ENCODE assay signal across 8 mouse cellular contexts in the genomic region with DNA sequence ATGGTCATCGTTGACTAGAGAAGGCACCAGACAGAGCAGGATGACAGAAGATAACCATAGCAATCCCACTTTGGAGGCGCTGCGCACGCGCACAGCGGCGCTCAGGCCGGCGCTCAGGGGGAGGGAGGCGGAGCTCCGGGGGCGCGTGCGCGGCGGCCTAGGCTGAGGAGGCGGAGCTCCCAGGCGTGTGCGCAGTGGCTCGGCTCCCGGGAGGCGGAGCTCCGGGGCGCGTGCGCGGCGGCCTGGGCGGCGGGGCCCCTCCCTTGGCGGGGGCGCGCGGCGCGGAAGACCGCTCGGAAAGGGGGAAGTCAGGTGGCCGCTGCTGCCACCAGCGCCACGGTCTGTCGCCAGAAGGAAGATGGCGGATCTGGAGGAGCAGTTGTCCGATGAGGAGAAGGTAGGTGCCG. TPM values are rescaled to one million over a fixed set of nuclear protein-coding genes. Genes with fewer than 3 reads are reported as not detected.
DNase-seq lines count a peak whose midpoint lies in the region; ATAC-seq lines count a peak whose summit lies in the region.

No protein-coding gene starts in this region.

- H3K4me1 ChIP-seq in embryonic facial prominence, embryonic 14.5 days (ENCODE audit: control insufficient read depth, insufficient read depth, low read length) = peaks cover 10% of the 10 kb centered on the region; the same call in 1 of the 2 replicates
- H3K4me1 ChIP-seq in kidney, embryonic 14.5 days (ENCODE audit: control insufficient read depth, insufficient read depth, low read length) = no peaks in the 10 kb centered on the region
- H3K4me1 ChIP-seq in limb, embryonic 15.5 days = peaks cover 2% of the 10 kb centered on the region; the same call in 1 of the 2 replicates

- peak overlapping the region; percentile 99 for H3K9ac ChIP-seq in embryonic facial prominence, embryonic 14.5 days (ENCODE audit: low read depth, low read length)
- H3K9ac ChIP-seq in kidney, embryonic 14.5 days (ENCODE audit: low read depth, low read length) = peak overlapping the region; percentile 98
- H3K9ac ChIP-seq in limb, embryonic 15.5 days = peak overlapping the region; percentile 88

- under 1% methylated on average over 21 of the region's 45 CpGs for WGBS in embryonic facial prominence, embryonic 14.5 days
- under 1% methylated on average over 29 of the region's 45 CpGs for WGBS in kidney, embryonic 14.5 days
- WGBS in limb, embryonic 15.5 days = under 1% methylated on average over 37 of the region's 45 CpGs

- H3K9me3 ChIP-seq in embryonic facial prominence, embryonic 14.5 days (ENCODE audit: control insufficient read depth, low read length) = 0 out of 2 replicates have a peak, but pooled peaks cover 3% of the 10 kb centered on the region
- H3K9me3 ChIP-seq in kidney, embryonic 14.5 days (ENCODE audit: control insufficient read depth, low read length) = no peaks in the 10 kb centered on the region
- no peaks in the 10 kb centered on the region for H3K9me3 ChIP-seq in limb, embryonic 15.5 days

- no peaks in the 10 kb centered on the region for H3K36me3 ChIP-seq in embryonic facial prominence, embryonic 14.5 days (ENCODE audit: control insufficient read depth, insufficient read depth, low read length)
- no peaks in the 10 kb centered on the region for H3K36me3 ChIP-seq in kidney, embryonic 14.5 days (ENCODE audit: control insufficient read depth, insufficient read depth, low read length)
- H3K36me3 ChIP-seq in limb, embryonic 15.5 days = no peaks in the 10 kb centered on the region

- ATAC-seq in embryonic facial prominence, embryonic 14.5 days (ENCODE audit: low read depth) = peak; percentile 94
- ATAC-seq in kidney, embryonic 14.5 days (ENCODE audit: low FRiP score, low TSS enrichment) = peak; percentile 98
- ATAC-seq in limb, embryonic 15.5 days (ENCODE audit: insufficient number of reproducible peaks, low FRiP score, low TSS enrichment, low read depth) = peak; percentile 96

- peak overlapping the region; percentile 65 for H3K4me2 ChIP-seq in embryonic facial prominence, embryonic 14.5 days (ENCODE audit: low read depth, low read length)
- H3K4me2 ChIP-seq in kidney, embryonic 14.5 days (replicated peaks; ENCODE audit: low read depth, low read length) = peak overlapping the region; percentile 51
- peak overlapping the region; percentile 57 for H3K4me2 ChIP-seq in limb, embryonic 15.5 days

- H3K27ac ChIP-seq in embryonic facial prominence, embryonic 14.5 days (replicated peaks; ENCODE audit: low read depth, low read length) = peak overlapping the region; percentile 95
- peak overlapping the region; percentile 94 for H3K27ac ChIP-seq in kidney, embryonic 14.5 days (ENCODE audit: low read depth, low read length)
- peak overlapping the region; percentile 94 for H3K27ac ChIP-seq in limb, embryonic 15.5 days

- H3K27me3 ChIP-seq in embryonic facial prominence, embryonic 14.5 days (replicated peaks; ENCODE audit: control insufficient read depth, insufficient read depth, low read length) = no peaks in the 10 kb centered on the region
- H3K27me3 ChIP-seq in kidney, embryonic 14.5 days (ENCODE audit: control insufficient read depth, insufficient read depth, low read length) = no peaks in the 10 kb centered on the region
- H3K27me3 ChIP-seq in limb, embryonic 15.5 days = no peaks in the 10 kb centered on the region

- H3K4me3 ChIP-seq in embryonic facial prominence, embryonic 14.5 days (ENCODE audit: low read depth, low read length) = peak overlapping the region; percentile 92
- H3K4me3 ChIP-seq in kidney, embryonic 14.5 days (ENCODE audit: low read length) = peak overlapping the region; percentile 84
- peak overlapping the region; percentile 81 for H3K4me3 ChIP-seq in limb, embryonic 15.5 days

- DNase-seq in 3T3-L1 (ENCODE audit: low read depth, low spot score) = peak; percentile 93
- peak; percentile 88 to 95 for DNase-seq in adrenal gland, postnatal 4 days (ENCODE audit: low spot score in 2 of 2)
- DNase-seq in embryonic facial prominence, embryonic 14.5 days (ENCODE audit: low spot score) = peak; percentile 96
- peak; percentile 95 to 96 for DNase-seq in heart, adult 9 months (ENCODE audit: low spot score in 2 of 2)
- DNase-seq in monocyte, adult 2 months (ENCODE audit: low read depth in 1 of 2, low spot score in 2 of 2) = peak; percentile 92 to 95
- DNase-seq in spleen, postnatal 36 days (ENCODE audit: low spot score in 2 of 2) = peak; percentile 96 to 97

RNA-seq across cellular contexts. Expression of gene Capza2, which starts 0.7 kb away (rescaled TPM):
- total RNA-seq in adrenal gland, postnatal 4 days (2021) = 100 to 1,000 TPM; 140 to 146 TPM
- 234 and 237 TPM in 2 replicates for polyA plus RNA-seq in embryonic facial prominence, embryonic 14.5 days (2014; fragmentation: Nextera tagmentation; extraction: Ambion mirVana)
- polyA plus RNA-seq in kidney, embryonic 14.5 days (2014; fragmentation: Nextera tagmentation; extraction: Ambion mirVana) = 238 and 259 TPM in 2 replicates
- 212 and 222 TPM in 2 replicates for polyA plus RNA-seq in limb, embryonic 15.5 days (2015; fragmentation: Nextera tagmentation; extraction: Ambion mirVana)

RNA-seq across cellular contexts. Expression of gene St7, which starts 56.0 kb away (rescaled TPM):
- 10 to 100 TPM; 27.0 to 27.4 TPM for total RNA-seq in adrenal gland, postnatal 4 days (2021)
- 25.0 and 31.1 TPM in 2 replicates for polyA plus RNA-seq in embryonic facial prominence, embryonic 14.5 days (2014; fragmentation: Nextera tagmentation; extraction: Ambion mirVana)
- 18.0 and 22.4 TPM in 2 replicates for polyA plus RNA-seq in kidney, embryonic 14.5 days (2014; fragmentation: Nextera tagmentation; extraction: Ambion mirVana)
- polyA plus RNA-seq in limb, embryonic 15.5 days (2015; fragmentation: Nextera tagmentation; extraction: Ambion mirVana) = 26.8 and 27.8 TPM in 2 replicates

Comparison
In these comparisons a context has a peak if more than half of its experiments do, and no peak if none do; other contexts are left out.
1. Peak in every context shown above with its lines: DNase-seq, ATAC-seq, H3K4me3 ChIP-seq and H3K27ac ChIP-seq.